Mouse (Mus musculus) C2C12 (cell line): Measurements from ENCODE around the gene Lnx1.

Experiments
- CTCF ChIP-seq: IDR thresholded peaks from one replicate; pipeline ENCODE4 v1.5.1; 2011; ENCODE audit not compliant: control insufficient read depth, insufficient read depth, insufficient read length
- USF1 ChIP-seq: IDR thresholded peaks from one replicate; pipeline ENCODE4 v1.6.1; 2011; ENCODE audit warnings: low read depth, mild to moderate bottlenecking, control low read depth, moderate library complexity

DNA sequence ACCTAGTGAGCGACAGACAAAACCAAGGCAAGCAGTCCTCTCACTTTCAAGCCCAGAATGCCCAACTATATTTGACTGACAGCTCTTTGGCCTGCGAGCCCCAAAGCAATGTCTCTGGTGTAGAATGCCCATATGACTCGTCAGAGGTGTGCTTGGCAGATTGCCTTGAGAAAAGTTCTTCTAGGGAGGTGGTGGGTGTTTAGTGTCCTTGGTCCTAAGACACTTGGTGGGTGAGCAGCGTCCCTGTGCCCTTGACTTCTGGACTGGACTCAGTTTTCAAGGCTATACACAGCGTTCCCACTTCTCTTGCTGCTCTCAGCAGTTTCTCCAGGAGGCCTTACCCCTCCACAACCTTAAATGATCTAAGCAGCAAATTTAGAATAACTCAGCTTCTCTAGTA, 30.2 kb downstream of the Lnx1 start:
- TF ChIP-seq CTCF (no peak), USF1 (no peak)
